Mouse (Mus musculus) cerebellum, adult 9-11 months (tissue): Measurements from ENCODE around the gene Gkn3.

Experiments used
- DNase-seq: peaks from one replicate; pipeline ENCODE4 v3.0.0; 2022

Gkn3 gene

GRCm38 (mm10) chr6:87388877-87389276, at the start of gene Gkn3:
TSS of gene Gkn3 (minus strand) at chr6:87388935.
- DNase-seq: no peak

DNA sequence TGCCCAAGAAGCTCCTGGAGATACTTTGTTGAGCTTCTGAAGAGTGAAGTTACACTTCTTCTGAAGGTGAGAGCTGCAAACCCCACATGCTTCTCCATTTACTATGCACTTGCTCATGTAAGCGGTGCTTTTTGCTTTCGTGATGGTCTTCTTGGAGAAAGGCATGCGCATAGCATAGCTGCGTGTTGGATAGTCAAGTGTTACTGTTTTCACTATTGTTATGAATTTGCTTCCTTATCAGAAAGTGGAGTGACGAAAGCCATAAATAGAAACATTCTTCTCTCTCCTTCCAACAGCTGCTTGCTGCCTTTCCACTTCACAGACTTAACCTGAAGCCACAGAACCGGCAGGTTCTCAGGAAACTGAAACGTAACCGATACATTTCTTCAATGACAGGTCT, 48.0 kb upstream of the Gkn3 start:
- no peak for DNase-seq

- DNase-seq: no peak
Measured at GRCm38 (mm10) chr6:87435791-87436190, 47.1 kb upstream of the Gkn3 start.

GRCm38 (mm10) chr6:87428487-87429044, 39.8 kb upstream of the Gkn3 start, which contains the start of gene Bmp10:
TSS of gene Bmp10 (plus strand) at chr6:87428994.
- DNase-seq: no peak

GRCm38 (mm10) chr6:87427616-87428015, 38.9 kb upstream of the Gkn3 start:
- DNase-seq: no peak

- no peak for DNase-seq
Measured at GRCm38 (mm10) chr6:87426954-87427353, 38.2 kb upstream of the Gkn3 start.

- DNase-seq: no peak
Measured at GRCm38 (mm10) chr6:87424037-87424816, 35.5 kb upstream of the Gkn3 start.

DNA sequence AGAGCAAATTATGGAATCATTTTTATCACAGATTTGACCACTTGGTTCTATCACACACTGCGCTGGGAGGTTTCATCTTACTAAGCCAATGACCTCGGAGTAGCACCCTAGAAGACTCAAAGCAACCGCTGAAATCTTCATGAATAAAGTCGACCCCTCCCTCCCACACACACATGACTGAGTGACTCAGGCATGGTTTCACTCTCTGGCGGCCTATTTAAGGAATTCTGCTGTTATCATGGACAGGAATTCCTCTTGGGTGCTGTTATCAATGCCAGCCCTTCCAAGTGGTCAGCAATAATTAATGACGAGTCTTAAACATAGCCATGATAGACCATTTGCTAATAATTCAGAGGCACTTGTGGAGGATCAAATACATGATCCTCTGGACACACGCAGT, 33.6 kb upstream of the Gkn3 start:
- DNase-seq: no peak

DNA sequence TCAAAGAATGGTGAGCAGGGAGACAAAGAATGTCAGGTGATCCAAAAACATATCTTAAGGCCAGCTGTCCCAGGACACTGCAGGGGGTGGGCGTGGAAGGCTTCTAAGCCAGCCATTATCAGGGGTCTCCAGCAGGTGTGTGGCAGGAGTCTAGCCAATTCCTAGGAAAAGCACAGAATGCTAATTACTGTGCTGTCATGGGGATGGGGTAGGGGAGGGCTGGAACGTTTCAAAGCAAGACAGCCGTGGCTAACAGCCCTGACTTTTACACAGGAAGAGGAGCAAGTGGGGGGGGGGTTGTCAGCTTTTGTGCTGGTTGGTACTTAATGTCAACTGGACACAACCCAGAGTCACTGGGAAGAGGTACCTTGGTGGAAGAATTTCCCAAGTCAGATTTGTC, 23.3 kb upstream of the Gkn3 start:
- DNase-seq: no peak

DNA sequence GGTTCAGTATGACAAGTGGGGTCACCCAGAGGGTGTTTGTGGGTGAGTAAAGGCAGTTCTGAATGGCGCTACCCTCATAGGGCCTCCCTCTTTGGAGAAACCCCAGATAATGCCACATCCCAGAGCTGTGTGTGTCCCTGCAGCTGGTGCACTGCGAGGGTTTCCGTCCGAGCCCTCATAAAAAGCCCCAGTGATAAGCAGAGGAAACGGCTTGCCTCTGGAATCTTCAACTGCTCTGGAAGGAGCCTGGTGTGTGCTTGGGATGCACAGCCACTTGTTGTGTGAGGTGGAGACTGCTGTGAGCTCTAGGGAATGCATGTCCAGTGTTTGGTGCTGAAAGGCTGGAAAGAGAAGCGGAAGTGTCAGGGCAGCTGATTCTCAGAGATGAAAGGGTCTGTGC, 12.7 kb upstream of the Gkn3 start:
- DNase-seq: no peak

GRCm38 (mm10) chr6:87399886-87400566, 11.3 kb upstream of the Gkn3 start:
- no peak for DNase-seq

GRCm38 (mm10) chr6:87399137-87399536, 10.4 kb upstream of the Gkn3 start:
- peak; percentile 22 for DNase-seq

- DNase-seq: no peak
Measured at GRCm38 (mm10) chr6:87394783-87395182, 6.0 kb upstream of the Gkn3 start.

DNA sequence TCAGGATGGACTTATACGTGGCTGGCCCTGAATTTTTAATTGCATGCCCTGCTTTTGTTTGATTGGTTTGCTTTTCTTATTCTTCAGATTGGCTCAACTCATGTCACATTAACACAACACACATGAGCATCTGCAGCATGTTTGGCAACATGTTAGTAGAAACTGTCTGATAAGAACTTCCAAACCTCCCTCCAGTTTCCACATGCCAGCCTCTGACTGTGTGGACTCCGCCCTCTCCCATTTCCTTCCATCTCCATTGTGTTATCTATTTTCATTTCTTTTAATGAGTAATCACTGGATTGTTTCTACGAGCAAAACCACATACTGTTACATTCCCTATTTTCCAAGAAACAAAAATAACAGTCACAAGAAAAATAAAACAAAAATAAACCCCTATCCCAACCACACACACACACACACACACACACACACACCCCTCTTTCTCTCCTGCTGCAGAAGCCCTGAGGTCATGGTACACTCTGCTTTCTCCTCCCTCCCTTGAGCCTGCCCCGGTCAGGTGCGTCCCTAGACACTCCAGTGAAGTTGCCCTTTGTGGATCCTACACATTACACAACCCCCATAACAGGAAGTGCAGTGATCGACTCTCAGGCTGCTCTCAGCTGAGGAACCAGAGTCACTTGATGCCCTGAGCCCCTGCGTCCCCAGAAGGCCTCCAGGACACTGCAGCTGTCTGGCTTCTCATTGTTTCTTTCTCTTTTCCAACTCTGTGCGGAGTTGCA, 4.9 kb upstream of the Gkn3 start:
- no peak for DNase-seq

DNA sequence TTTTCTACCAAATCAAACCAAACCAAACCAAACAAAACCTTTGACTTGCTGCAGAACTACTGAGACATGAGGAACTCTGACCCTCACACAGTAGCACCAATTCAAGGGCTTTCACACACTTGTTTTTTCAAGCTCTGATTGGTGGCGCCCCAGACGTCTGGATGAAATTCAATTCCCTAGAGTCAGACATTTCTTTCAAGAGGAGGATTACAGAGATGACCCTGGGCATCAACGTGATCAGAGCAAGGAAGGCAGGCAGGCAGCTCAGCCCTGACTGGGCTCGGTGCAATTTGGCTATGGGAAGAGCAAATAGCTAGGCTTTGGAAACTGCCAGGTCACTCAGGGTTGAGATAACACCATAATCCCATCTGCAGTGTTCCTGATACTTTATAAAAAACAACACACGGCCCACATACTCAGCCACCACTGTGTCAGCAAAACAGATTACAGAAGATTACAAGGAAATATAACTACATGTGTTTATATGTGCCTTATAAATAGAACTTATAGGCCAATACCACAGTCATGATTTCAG, 787 bp upstream of the Gkn3 start:
- no peak for DNase-seq

DNA sequence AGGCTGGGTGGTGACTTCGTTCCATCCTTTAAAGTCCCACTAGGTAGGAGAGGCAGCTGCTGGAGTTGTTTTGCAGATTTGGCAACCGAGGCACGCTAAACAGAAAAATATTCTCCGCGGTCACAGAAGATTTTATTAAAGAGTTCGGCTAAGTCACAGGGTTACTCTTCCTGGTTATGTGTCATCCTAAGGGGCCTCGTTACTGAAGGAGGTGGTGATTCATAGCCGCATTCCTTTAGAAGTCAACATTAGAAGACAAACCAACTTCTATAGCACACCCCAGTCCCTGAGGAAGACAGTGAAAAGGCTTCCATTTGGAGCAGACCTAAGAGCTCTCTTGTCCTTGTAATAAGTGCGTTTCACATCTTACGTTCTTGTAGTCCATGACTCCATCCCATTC, 2.1 kb downstream of the Gkn3 start:
- DNase-seq: no peak

GRCm38 (mm10) chr6:87386203-87386602, 2.5 kb downstream of the Gkn3 start:
- peak; percentile 18 for DNase-seq

GRCm38 (mm10) chr6:87384761-87385160, 4.0 kb downstream of the Gkn3 start:
- no peak for DNase-seq

DNA sequence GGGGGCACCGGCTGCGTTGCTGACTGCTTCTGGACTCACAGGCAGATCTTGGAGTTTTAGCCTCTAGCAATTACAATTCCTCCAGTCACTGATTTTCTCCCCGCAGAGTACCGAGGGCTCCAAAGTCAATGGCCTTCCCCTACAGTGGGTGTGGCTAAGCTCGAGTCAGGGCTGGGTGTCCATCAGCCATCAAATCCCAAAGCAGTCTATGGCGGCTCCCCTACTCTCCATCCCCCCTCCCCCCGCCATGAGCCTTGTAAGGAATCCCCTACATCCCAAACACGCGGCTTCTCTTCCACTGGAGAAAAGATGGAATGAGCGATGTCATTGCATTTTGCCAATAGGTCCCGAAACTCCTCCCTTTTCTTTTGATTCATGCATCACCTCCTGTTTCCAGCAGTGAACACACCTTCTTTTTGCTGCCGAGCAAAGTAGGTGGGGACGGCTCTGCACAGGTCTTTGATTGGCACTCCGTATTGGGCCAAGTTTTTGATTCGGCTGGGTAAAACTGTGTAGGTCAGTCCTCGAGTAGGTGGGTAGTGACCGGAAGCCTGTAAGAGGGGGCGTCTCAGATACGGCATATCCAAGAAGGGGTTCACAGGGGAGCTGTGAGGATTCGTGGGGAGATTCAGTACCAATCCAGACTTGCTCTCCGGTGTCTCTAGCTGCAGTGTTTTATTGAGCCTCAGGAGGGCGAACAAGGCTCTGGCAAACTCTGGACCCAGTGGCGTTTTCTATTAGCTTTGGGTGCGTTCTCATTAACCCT, 4.6 kb downstream of the Gkn3 start:
- no peak for DNase-seq

DNA sequence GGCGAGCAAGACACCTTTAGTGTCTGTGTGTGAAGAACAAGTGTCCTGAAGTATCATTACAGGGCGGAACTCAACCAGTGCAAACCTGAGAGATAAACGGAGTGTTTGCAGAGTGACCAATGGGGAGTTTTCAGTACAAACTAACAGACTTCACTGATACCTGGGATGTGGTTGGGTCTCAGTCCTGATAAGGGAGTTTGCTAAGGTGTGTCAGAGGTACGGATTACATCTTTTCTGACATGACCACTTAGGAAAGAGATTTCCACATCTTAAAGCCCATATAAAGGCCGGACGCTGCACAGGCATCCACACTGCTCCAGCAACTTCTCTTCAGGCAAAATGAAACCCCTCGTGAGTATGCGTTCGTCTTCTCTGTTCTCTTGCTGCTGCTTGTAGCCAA, 15.7 kb downstream of the Gkn3 start, which contains the start of gene Gkn2:
Gene Gkn2 (plus strand): TSS at position 301 of the 400 bp plus-strand sequence.
- DNase-seq: no peak

DNA sequence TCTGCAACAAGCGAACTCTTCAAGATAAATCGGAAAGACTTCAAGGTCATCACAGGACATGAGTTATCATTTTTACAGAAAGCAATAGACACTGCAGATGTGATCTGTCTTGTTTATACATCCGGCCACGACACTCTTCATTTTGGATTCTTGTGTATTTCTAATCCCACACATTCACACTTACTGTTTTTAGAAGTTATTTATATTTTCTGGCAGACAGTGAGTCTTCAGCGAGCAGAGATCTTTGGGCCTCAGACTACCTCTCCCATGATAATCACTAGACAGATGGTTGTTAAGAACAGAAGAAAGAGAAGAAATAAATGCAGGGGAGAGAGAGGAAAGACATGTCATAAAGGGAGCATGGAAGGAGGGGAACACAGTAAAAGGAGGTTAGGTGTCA, 19.5 kb downstream of the Gkn3 start:
- DNase-seq: no peak

GRCm38 (mm10) chr6:87354441-87354840, 34.3 kb downstream of the Gkn3 start:
- DNase-seq: no peak
